Mouse (Mus musculus): ENCODE measurements around the gene Prkcb. TPM values are rescaled to one million over a fixed set of nuclear protein-coding genes. Genes with fewer than 3 reads are reported as not detected.

The Prkcb gene
- polyA plus RNA-seq, 1 experiment from 2014 or later: 10.2 TPM

GRCm38 (mm10) chr7:122256722-122257121 is 31.8 kb upstream of the Prkcb start:
- H3K9me3 ChIP-seq: no peaks in the 10 kb centered on the region
- H3K9ac ChIP-seq: no peak overlapping the region
- WGBS: 79% methylated on average over 7 of the region's 7 CpGs
- no peaks in the 10 kb centered on the region for H3K36me3 ChIP-seq
- no peak overlapping the region for H3K4me2 ChIP-seq
- no peak for ATAC-seq (ENCODE audit: insufficient number of reproducible peaks, low FRiP score, low TSS enrichment, low read depth)
- H3K27ac ChIP-seq: no peak overlapping the region
- H3K4me1 ChIP-seq: no peaks in the 10 kb centered on the region
- no peaks in the 10 kb centered on the region for H3K27me3 ChIP-seq
- no peak overlapping the region for H3K4me3 ChIP-seq

GRCm38 (mm10) chr7:122258521-122258920 is 30.0 kb upstream of the Prkcb start:
- no peaks in the 10 kb centered on the region for H3K27me3 ChIP-seq
- H3K9ac ChIP-seq: no peak overlapping the region

GRCm38 (mm10) chr7:122260055-122260602 is 28.4 kb upstream of the Prkcb start:
- Histone ChIP-seq H3K27ac (no peak overlapping the region), H3K9me3 (no peaks in the 10 kb centered on the region), H3K9ac (no peak overlapping the region), H3K36me3 (no peaks in the 10 kb centered on the region), H3K27me3 (no peaks in the 10 kb centered on the region), H3K4me1 (no peaks in the 10 kb centered on the region), H3K4me3 (no peak overlapping the region), H3K4me2 (no peak overlapping the region)
- no peak for ATAC-seq (ENCODE audit: insufficient number of reproducible peaks, low FRiP score, low TSS enrichment, low read depth)
- 80% methylated on average over 5 of the region's 5 CpGs for WGBS

More at GRCm38 (mm10) chr7:122258521-122258920, 30.0 kb upstream of the Prkcb start:
- H3K27ac ChIP-seq: no peak overlapping the region
- H3K36me3 ChIP-seq: no peaks in the 10 kb centered on the region
- no peak for ATAC-seq (ENCODE audit: insufficient number of reproducible peaks, low FRiP score, low TSS enrichment, low read depth)
- no peak overlapping the region for H3K4me2 ChIP-seq
- no peaks in the 10 kb centered on the region for H3K4me1 ChIP-seq
- WGBS: 83% methylated on average over 4 of the region's 4 CpGs
- H3K4me3 ChIP-seq: no peak overlapping the region
- H3K9me3 ChIP-seq: no peaks in the 10 kb centered on the region

GRCm38 (mm10) chr7:122268983-122269486 is 19.5 kb upstream of the Prkcb start:
- no peaks in the 10 kb centered on the region for H3K27me3 ChIP-seq
- H3K27ac ChIP-seq: no peak overlapping the region
- no peaks in the 10 kb centered on the region for H3K36me3 ChIP-seq
- H3K9ac ChIP-seq: no peak overlapping the region
- no peaks in the 10 kb centered on the region for H3K4me1 ChIP-seq
- H3K4me3 ChIP-seq: no peak overlapping the region
- ATAC-seq (ENCODE audit: insufficient number of reproducible peaks, low FRiP score, low TSS enrichment, low read depth): no peak
- 85% methylated on average over 4 of the region's 4 CpGs for WGBS
- H3K9me3 ChIP-seq: no peaks in the 10 kb centered on the region
- no peak overlapping the region for H3K4me2 ChIP-seq

GRCm38 (mm10) chr7:122272334-122272733 is 16.2 kb upstream of the Prkcb start:
- Histone ChIP-seq H3K4me3 (no peak overlapping the region), H3K36me3 (no peaks in the 10 kb centered on the region), H3K4me1 (no peaks in the 10 kb centered on the region), H3K9me3 (no peaks in the 10 kb centered on the region), H3K9ac (no peak overlapping the region), H3K4me2 (no peak overlapping the region), H3K27ac (no peak overlapping the region), H3K27me3 (no peaks in the 10 kb centered on the region)
- 84% methylated on average over 2 of the region's 2 CpGs for WGBS
- ATAC-seq (ENCODE audit: insufficient number of reproducible peaks, low FRiP score, low TSS enrichment, low read depth): no peak

GRCm38 (mm10) chr7:122279580-122279979 is 9.0 kb upstream of the Prkcb start:
- 85% methylated on average over 9 of the region's 9 CpGs for WGBS

GRCm38 (mm10) chr7:122280334-122280733 is 8.2 kb upstream of the Prkcb start:
- Histone ChIP-seq H3K9ac (no peak overlapping the region), H3K4me2 (no peak overlapping the region), H3K9me3 (no peaks in the 10 kb centered on the region), H3K27me3 (no peaks in the 10 kb centered on the region), H3K4me1 (no peaks in the 10 kb centered on the region), H3K4me3 (no peak overlapping the region), H3K36me3 (no peaks in the 10 kb centered on the region), H3K27ac (no peak overlapping the region)
- 74% methylated on average over 2 of the region's 2 CpGs for WGBS
- no peak for ATAC-seq (ENCODE audit: insufficient number of reproducible peaks, low FRiP score, low TSS enrichment, low read depth)

More at GRCm38 (mm10) chr7:122279580-122279979, 9.0 kb upstream of the Prkcb start:
- Histone ChIP-seq H3K4me2 (no peak overlapping the region), H3K9me3 (no peaks in the 10 kb centered on the region), H3K36me3 (no peaks in the 10 kb centered on the region), H3K4me1 (no peaks in the 10 kb centered on the region), H3K27ac (no peak overlapping the region), H3K9ac (no peak overlapping the region), H3K4me3 (no peak overlapping the region), H3K27me3 (no peaks in the 10 kb centered on the region)
- ATAC-seq (ENCODE audit: insufficient number of reproducible peaks, low FRiP score, low TSS enrichment, low read depth): no peak

GRCm38 (mm10) chr7:122282584-122282983 is 6.0 kb upstream of the Prkcb start:
- no peaks in the 10 kb centered on the region for H3K4me1 ChIP-seq
- H3K4me3 ChIP-seq: no peak overlapping the region
- no peaks in the 10 kb centered on the region for H3K36me3 ChIP-seq
- 70% methylated on average over 2 of the region's 2 CpGs for WGBS
- H3K27me3 ChIP-seq: peaks cover 3% of the 10 kb centered on the region; the same call in 1 of the 2 replicates
- ATAC-seq (ENCODE audit: insufficient number of reproducible peaks, low FRiP score, low TSS enrichment, low read depth): no peak
- H3K9me3 ChIP-seq: no peaks in the 10 kb centered on the region
- no peak overlapping the region for H3K27ac ChIP-seq
- H3K4me2 ChIP-seq: no peak overlapping the region
- H3K9ac ChIP-seq: no peak overlapping the region

- H3K4me2 ChIP-seq: no peak overlapping the region
- H3K9me3 ChIP-seq: no peaks in the 10 kb centered on the region
- no peaks in the 10 kb centered on the region for H3K36me3 ChIP-seq
- H3K27me3 ChIP-seq: peaks cover 44% of the 10 kb centered on the region
- WGBS: 43% methylated on average over 1 of the region's 1 CpGs
- peaks cover 15% of the 10 kb centered on the region for H3K4me1 ChIP-seq
- H3K4me3 ChIP-seq: no peak overlapping the region
- no peak overlapping the region for H3K27ac ChIP-seq
- ATAC-seq (ENCODE audit: insufficient number of reproducible peaks, low FRiP score, low TSS enrichment, low read depth): no peak
- no peak overlapping the region for H3K9ac ChIP-seq
Observed at GRCm38 (mm10) chr7:122287217-122287616, 1.3 kb upstream of the Prkcb start.

- no peaks in the 10 kb centered on the region for H3K9me3 ChIP-seq
- H3K27me3 ChIP-seq: peaks cover 50% of the 10 kb centered on the region
- peak overlapping the region; percentile 39 for H3K9ac ChIP-seq
- peak overlapping the region; percentile 59 for H3K4me3 ChIP-seq
- ATAC-seq (ENCODE audit: insufficient number of reproducible peaks, low FRiP score, low TSS enrichment, low read depth): 0 out of 2 replicates have a peak, but pooled peaks have one; percentile 1
- no peaks in the 10 kb centered on the region for H3K36me3 ChIP-seq
- under 1% methylated on average over 64 of the region's 66 CpGs for WGBS
- H3K4me2 ChIP-seq: peak overlapping the region; percentile 97
- H3K4me1 ChIP-seq: peaks cover 15% of the 10 kb centered on the region
- no peak overlapping the region for H3K27ac ChIP-seq
Observed at GRCm38 (mm10) chr7:122289243-122290111, 926 bp downstream of the Prkcb start.

- no peaks in the 10 kb centered on the region for H3K36me3 ChIP-seq
- 10% methylated on average over 12 of the region's 12 CpGs for WGBS
- peak overlapping the region; percentile 59 for H3K4me3 ChIP-seq
- H3K9ac ChIP-seq: no peak overlapping the region
- no peaks in the 10 kb centered on the region for H3K9me3 ChIP-seq
- H3K4me1 ChIP-seq: peaks cover 15% of the 10 kb centered on the region
- peak overlapping the region; percentile 97 for H3K4me2 ChIP-seq
- no peak overlapping the region for H3K27ac ChIP-seq
- no peak for ATAC-seq (ENCODE audit: insufficient number of reproducible peaks, low FRiP score, low TSS enrichment, low read depth)
- peaks cover 50% of the 10 kb centered on the region for H3K27me3 ChIP-seq
Observed at GRCm38 (mm10) chr7:122290165-122290564, 1.6 kb downstream of the Prkcb start.

GRCm38 (mm10) chr7:122290771-122291170 is 2.2 kb downstream of the Prkcb start:
- ATAC-seq (ENCODE audit: insufficient number of reproducible peaks, low FRiP score, low TSS enrichment, low read depth): no peak
- Histone ChIP-seq H3K4me3 (no peak overlapping the region), H3K4me2 (no peak overlapping the region), H3K9ac (no peak overlapping the region), H3K36me3 (no peaks in the 10 kb centered on the region), H3K27ac (no peak overlapping the region), H3K4me1 (peaks cover 15% of the 10 kb centered on the region), H3K27me3 (peaks cover 50% of the 10 kb centered on the region), H3K9me3 (no peaks in the 10 kb centered on the region)
- WGBS: 52% methylated on average over 3 of the region's 3 CpGs
